Mouse (Mus musculus): ENCODE data around the gene Rassf3.
A peak's percentile ranks its signal among the peaks of the same experiment; 100 is the strongest.

The Rassf3 gene

GRCm38 (mm10) chr10:121403104-121403503, 73.0 kb downstream of the Rassf3 start:
- DNase-seq (ENCODE audit: low spot score): no peak

DNA sequence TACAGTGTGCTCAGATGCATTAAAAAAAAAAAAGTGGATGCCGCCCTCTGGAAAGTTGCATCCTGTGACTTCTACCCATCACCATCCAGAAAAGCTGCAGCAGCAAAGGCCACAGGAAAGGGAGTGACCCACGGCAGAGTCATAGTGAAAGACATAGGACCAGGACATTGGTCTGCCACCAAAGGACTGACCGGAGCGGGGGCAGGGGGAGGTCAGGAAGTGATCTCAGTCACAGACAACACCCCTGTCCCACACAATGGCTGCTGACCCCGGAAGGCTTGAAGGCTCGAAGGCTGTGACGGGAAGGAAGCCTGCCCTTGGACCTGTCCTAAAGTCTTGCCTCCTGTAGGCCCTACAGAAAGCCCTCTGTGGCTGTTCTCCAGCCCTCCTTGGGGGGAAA, 75.1 kb downstream of the Rassf3 start:
- no peak for DNase-seq (ENCODE audit: low spot score)

DNA sequence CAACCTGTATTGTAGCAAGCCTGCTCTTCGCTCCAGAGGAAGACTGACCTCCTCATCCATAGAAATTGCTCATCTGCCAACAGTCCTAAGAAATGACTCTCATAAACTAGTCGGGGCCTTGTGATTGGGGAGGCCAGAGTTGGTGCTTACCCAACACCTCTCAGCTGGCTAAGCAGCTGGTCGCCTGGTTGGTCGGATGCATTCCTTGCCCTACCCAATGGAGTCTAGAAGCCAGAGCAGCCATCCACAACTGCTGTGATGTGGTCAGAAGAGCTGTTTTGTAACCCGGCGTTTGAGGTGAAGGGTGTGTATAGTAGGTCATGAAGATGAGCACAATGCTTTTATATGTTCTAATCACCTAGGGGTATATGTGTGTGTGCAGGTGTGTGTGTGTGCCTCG, 77.5 kb downstream of the Rassf3 start:
- DNase-seq (ENCODE audit: low spot score): no peak

GRCm38 (mm10) chr10:121395542-121396176, 80.5 kb downstream of the Rassf3 start:
- peak; percentile 48 for DNase-seq (ENCODE audit: low spot score)

DNA sequence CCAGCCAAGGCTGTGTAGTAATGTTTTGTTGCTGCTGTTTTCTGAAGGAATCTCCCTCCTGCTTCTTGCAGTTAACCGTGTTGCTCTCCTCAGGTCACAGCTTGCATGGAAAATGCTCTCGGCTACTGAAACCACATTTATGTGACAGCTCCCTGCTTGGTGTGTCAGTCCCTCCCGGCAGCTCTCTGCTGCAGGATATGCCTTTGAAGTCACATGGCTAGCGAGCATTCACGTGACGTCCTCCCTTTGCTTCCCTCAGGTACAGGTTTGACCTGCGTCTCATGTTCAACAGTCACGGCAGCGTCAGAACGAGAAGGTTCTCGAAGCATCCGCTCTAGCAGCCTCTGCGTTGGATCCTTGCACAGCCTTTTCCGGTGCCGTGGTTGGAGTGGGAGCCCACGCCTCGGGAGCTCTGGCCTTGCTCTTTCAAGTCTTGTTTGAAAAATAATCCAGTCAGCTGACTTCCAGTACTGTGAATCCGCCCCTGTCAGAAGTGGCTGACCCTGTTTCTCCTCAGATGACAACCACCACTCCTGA, 81.3 kb downstream of the Rassf3 start:
- no peak for DNase-seq (ENCODE audit: low spot score)

- DNase-seq (ENCODE audit: low spot score): no peak
Observed at GRCm38 (mm10) chr10:121394270-121394669, 81.9 kb downstream of the Rassf3 start.

- no peak for DNase-seq (ENCODE audit: low spot score)
Observed at GRCm38 (mm10) chr10:121391901-121392300, 84.2 kb downstream of the Rassf3 start.

- DNase-seq (ENCODE audit: low spot score): no peak
Observed at GRCm38 (mm10) chr10:121390602-121391001, 85.5 kb downstream of the Rassf3 start.

DNA sequence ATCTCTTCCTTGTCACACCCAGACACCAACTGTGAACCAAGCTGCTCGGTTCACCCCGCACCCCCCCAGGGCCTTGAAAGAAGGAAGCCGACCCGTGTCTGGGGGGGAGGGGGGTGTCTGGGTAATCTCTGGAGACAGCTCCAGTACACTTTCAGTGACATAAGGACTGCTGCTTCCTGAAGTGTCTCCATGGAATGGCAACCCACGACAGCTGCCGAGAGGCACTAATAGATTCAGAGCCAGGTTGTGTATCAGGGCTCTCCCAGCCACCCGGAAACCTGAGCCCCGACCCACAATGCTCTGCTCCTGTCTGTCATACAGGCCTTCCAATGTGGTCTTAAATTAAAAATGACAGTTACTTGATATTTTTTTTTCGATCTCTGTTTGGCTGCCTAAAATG, 89.8 kb downstream of the Rassf3 start:
- DNase-seq (ENCODE audit: low spot score): no peak

GRCm38 (mm10) chr10:121385695-121386094, 90.5 kb downstream of the Rassf3 start:
- DNase-seq (ENCODE audit: low spot score): no peak

- DNase-seq (ENCODE audit: low spot score): no peak
Observed at GRCm38 (mm10) chr10:121384710-121385109, 91.4 kb downstream of the Rassf3 start.

DNA sequence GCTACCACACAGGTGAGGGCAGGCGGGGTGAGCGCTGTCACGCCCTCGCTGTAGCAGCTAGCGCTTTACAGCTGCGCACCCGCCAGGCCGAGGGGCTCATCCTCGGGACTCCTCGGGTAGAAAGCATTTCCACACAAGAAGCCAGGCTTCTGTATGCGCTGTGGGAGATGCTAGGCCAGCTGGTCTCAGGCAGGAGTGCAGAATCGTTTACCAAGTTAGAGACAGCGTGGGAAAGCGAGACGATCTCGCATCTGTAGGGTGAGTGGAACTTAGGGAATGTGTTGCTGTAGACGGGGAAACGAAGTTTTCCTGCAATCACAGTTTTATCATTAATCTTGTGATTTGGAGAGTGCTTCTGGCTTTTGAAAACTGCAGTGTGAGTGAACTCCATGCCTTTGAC, 94.9 kb downstream of the Rassf3 start:
- DNase-seq (ENCODE audit: low spot score): no peak

GRCm38 (mm10) chr10:121379387-121379786, 96.8 kb downstream of the Rassf3 start:
- DNase-seq (ENCODE audit: low spot score): no peak

DNA sequence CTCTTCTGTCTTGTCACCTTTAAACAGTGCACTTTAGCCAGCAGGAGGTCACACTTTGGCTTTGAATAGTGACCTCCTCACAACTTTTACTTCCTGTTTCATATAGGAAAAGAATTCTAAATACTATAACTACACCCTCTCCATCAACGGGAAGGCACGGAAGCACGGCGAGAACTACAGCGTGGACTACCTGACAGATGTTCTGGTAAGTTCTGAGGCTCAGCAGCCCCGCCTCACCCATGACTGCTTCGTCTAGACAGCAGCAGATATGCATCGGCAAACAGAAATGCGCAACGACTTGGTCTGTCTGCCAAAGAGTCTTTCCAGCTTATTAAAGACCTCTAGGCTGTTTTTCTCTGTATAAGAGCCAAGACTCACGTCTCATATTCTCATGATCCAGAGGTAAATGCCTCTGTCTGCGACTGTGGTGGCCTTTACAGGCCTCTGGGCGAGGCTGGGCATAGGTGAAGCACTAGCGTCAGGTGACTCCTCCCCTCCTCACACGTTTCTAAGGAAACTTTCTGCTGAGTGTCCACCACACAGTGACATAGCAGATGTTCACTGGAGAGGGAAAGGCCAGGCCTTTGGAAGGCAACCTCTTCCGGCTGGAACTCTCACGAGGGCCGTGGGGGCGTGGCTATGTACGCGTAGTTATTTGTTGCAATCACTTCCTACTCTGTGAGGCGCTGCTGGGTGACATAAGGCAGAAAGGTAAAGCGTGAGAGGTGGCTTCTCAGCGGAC, 99.4 kb downstream of the Rassf3 start:
- peak; percentile 41 for DNase-seq (ENCODE audit: low spot score)

GRCm38 (mm10) chr10:121375649-121376493, 100.3 kb downstream of the Rassf3 start:
- no peak for DNase-seq (ENCODE audit: low spot score)

- no peak for DNase-seq (ENCODE audit: low spot score)
Observed at GRCm38 (mm10) chr10:121374693-121375620, 101.2 kb downstream of the Rassf3 start.

DNA sequence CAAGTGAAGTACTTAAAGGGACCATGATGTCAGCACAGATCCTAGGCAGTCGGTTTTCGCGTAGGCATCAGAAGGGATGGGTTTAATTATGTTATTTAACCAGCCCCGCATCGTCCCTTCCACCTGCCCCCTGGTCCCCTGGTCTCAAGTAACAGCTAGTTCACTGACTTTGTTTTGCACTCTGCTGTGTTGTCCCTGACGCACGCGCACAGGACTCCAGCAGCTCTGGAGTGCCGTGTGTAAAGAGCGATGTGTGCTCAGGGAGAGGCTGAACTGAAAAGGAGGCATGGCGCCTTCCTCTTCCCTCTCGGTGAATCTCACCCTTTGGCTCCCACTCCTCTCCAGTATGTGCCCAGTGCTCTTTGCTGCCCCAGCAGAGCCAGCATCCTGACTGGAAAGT, 102.1 kb downstream of the Rassf3 start:
- no peak for DNase-seq (ENCODE audit: low spot score)

DNA sequence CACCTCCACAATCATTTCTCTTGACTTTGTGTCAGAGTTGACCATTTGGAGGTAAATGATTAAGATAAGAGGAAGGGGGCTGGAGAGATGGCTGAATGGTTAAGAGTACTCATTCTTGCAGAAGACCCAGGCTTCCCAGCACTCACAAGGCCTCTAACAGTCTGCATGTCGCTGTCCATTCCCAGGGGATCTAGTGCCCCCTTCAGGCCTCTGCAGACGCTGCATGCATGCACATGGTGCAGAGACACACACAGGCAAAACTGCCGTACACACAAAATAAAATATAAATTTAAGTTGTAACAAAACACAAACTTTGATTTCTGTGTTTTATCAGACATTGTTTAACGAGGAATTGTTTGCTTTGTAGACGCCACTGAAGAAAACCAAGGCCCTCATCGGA, 105.4 kb downstream of the Rassf3 start:
- no peak for DNase-seq (ENCODE audit: low spot score)

- no peak for DNase-seq (ENCODE audit: low spot score)
Observed at GRCm38 (mm10) chr10:121368783-121369465, 107.2 kb downstream of the Rassf3 start.

GRCm38 (mm10) chr10:121367780-121368179, 108.4 kb downstream of the Rassf3 start:
- DNase-seq (ENCODE audit: low spot score): no peak

DNA sequence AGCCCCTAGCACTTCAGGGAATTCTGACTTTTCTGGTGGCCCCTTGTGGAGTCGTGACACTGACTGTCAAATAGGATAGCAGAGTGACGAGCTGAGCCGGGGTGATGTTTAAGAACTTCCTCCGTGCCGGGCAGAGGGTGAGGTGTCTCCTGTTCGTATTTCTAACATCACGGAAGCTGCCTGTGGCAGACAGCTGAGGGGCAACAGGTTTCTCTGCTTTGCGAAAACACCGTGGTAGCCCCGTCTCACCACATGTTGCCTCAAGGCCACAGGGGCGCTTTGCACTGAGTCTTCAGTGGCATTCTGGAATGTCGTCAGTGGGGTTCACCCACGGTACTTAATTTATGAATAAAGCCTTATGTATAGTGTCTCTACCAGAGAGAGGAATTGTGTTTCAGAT, 108.9 kb downstream of the Rassf3 start:
- no peak for DNase-seq (ENCODE audit: low spot score)
